Mouse (Mus musculus) ES-E14 (cell line): ENCODE measurements around the gene Tph2. TPM values are rescaled to one million over a fixed set of nuclear protein-coding genes. Genes with fewer than 3 reads are reported as not detected.

Experiments
- DNase-seq: peaks from one replicate; pipeline ENCODE4 v3.0.0-alpha.2; 2013; ENCODE audit warnings: low read depth, low spot score
- H3K27ac ChIP-seq: 2 replicates; pipeline ENCODE4 v1.5.1; 2012; ENCODE audit warnings: low read depth, mild to moderate bottlenecking, low read length, moderate library complexity, mixed read lengths; ENCODE audit not compliant: poor library complexity, insufficient read depth, severe bottlenecking
- H3K36me3 ChIP-seq: 2 replicates; pipeline ENCODE4 v1.6.1; 2012; ENCODE audit warnings: mild to moderate bottlenecking, low read length, moderate library complexity, mixed read lengths; ENCODE audit not compliant: control insufficient read depth, poor library complexity, insufficient read depth, severe bottlenecking
- H3K4me1 ChIP-seq, 2 experiments: fragments of 150-350 bp in 1 of 2; sonication (generic) in 1 of 2; 2 replicates each; pipeline ENCODE4 v1.6.1; 2012; ENCODE audit warnings: low read length in 2 of 2, mild to moderate bottlenecking in 1 of 2, mixed read lengths in 1 of 2; ENCODE audit not compliant: control insufficient read depth in 2 of 2, insufficient read depth in 2 of 2, poor library complexity in 1 of 2
- H3K4me3 ChIP-seq, 2 experiments: fragments of 150-350 bp in 1 of 2; sonication (generic) in 1 of 2; 2 replicates each; pipeline ENCODE4 v1.5.1; 2012; ENCODE audit warnings: low read length in 2 of 2, low read depth in 1 of 2, mild to moderate bottlenecking in 1 of 2, mixed read lengths in 1 of 2; ENCODE audit not compliant: insufficient read depth in 1 of 2, poor library complexity in 1 of 2, severe bottlenecking in 1 of 2
- H3K9ac ChIP-seq: 2 replicates; pipeline ENCODE4 v1.6.1; 2012; ENCODE audit warnings: low read depth, mild to moderate bottlenecking, low read length, mixed read lengths; ENCODE audit not compliant: poor library complexity, insufficient read depth, severe bottlenecking
- H3K9me3 ChIP-seq: fragments of 150-350 bp; sonication (generic); 2 replicates; pipeline ENCODE4 v1.6.1; 2012; ENCODE audit warnings: low read depth, mild to moderate bottlenecking, low read length; ENCODE audit not compliant: control insufficient read depth, insufficient read depth
- CHD2 ChIP-seq: IDR thresholded peaks from 2 replicates; pipeline ENCODE4 v1.6.1; 2014; ENCODE audit warnings: mild to moderate bottlenecking, low read depth, low read length, inconsistent platforms
- HCFC1 ChIP-seq: IDR thresholded peaks from 2 replicates; pipeline ENCODE4 v1.6.1; 2012; ENCODE audit warnings: low read length, inconsistent platforms, borderline replicate concordance; ENCODE audit not compliant: insufficient read depth
- MAFK ChIP-seq: IDR thresholded peaks from 2 replicates; pipeline ENCODE4 v1.6.1; 2014; ENCODE audit warnings: mild to moderate bottlenecking, low read depth, low read length, inconsistent platforms; ENCODE audit not compliant: insufficient read depth
- ZC3H11A ChIP-seq: IDR thresholded peaks from 2 replicates; pipeline ENCODE4 v1.6.1; 2012; ENCODE audit warnings: low read depth, mild to moderate bottlenecking, inconsistent platforms, low read length, borderline replicate concordance
- ZNF384 ChIP-seq: IDR thresholded peaks from 2 replicates; pipeline ENCODE4 v1.6.1; 2012; ENCODE audit warnings: low read depth, low read length, inconsistent platforms
- in situ Hi-C, 2 experiments: fragments of 600-800 bp; cut with MboI; formaldehyde crosslinking; loops; one replicate each; pipeline ENCODE4 v1.15.1; 2025; ENCODE audit warnings: low sequenced_read_pairs in 2 of 2, inconsistent platforms in 1 of 2; ENCODE audit not compliant: unreplicated experiment in 2 of 2
- total RNA-seq: library from RNA; depleted of rRNA; stranded (reverse); fragments of 300-350 nt; gene quantifications from 2 replicates; pipeline ENCODE4 v1.2.3, GENCODE M21; 2012

The Tph2 gene
- total RNA-seq, 1 experiment = 0.18 TPM

GRCm38 (mm10) chr10:115127907-115128306 lies 56.9 kb downstream of the Tph2 start:
- no peaks in the 10 kb centered on the region for H3K36me3 ChIP-seq
- no peak overlapping the region for H3K27ac ChIP-seq
- H3K9ac ChIP-seq = no peak overlapping the region
- H3K9me3 ChIP-seq = no peaks in the 10 kb centered on the region
- TF ChIP-seq ZNF384 (no peak), HCFC1 (no peak), CHD2 (no peak), MAFK (no peak), ZC3H11A (no peak)
- DNase-seq = no peak
- no peaks in the 10 kb centered on the region for H3K4me1 ChIP-seq
- in situ Hi-C loops = no loop called here
- no peak overlapping the region for H3K4me3 ChIP-seq

GRCm38 (mm10) chr10:115125550-115125949 lies 59.3 kb downstream of the Tph2 start:
- Histone ChIP-seq H3K4me1 (no peaks in the 10 kb centered on the region), H3K9me3 (no peaks in the 10 kb centered on the region), H3K36me3 (no peaks in the 10 kb centered on the region), H3K4me3 (no peak overlapping the region), H3K27ac (no peak overlapping the region), H3K9ac (no peak overlapping the region)
- no peak for DNase-seq
- in situ Hi-C loops = no loop called here
- TF ChIP-seq HCFC1 (no peak), ZNF384 (no peak), MAFK (no peak), ZC3H11A (no peak), CHD2 (no peak)

DNA sequence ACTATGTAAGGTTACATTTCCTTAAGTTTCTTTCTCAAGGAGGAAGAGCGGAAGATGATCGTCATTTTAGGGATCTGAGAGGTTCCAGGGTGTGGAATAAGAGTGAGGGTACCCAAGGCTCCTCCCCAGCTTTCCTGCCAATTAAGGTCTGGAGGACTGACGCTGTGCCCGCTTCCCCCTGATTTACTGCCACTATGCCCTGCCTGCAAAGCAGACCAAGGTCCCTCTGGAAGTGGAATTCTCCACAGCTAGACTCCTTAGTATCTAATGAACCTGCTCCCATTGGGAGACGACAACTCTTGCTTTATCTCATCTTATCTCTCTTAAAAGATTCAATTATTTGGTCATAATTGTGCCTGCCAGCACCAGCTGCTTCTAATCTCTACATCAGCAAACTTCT lies 59.8 kb downstream of the Tph2 start:
- H3K4me3 ChIP-seq = no peak overlapping the region
- H3K27ac ChIP-seq = no peak overlapping the region
- H3K9me3 ChIP-seq = no peaks in the 10 kb centered on the region
- no peaks in the 10 kb centered on the region for H3K4me1 ChIP-seq
- in situ Hi-C loops = no loop called here
- no peak for DNase-seq
- no peaks in the 10 kb centered on the region for H3K36me3 ChIP-seq
- TF ChIP-seq HCFC1 (no peak), CHD2 (no peak), ZNF384 (no peak), MAFK (no peak), ZC3H11A (no peak)
- no peak overlapping the region for H3K9ac ChIP-seq

DNA sequence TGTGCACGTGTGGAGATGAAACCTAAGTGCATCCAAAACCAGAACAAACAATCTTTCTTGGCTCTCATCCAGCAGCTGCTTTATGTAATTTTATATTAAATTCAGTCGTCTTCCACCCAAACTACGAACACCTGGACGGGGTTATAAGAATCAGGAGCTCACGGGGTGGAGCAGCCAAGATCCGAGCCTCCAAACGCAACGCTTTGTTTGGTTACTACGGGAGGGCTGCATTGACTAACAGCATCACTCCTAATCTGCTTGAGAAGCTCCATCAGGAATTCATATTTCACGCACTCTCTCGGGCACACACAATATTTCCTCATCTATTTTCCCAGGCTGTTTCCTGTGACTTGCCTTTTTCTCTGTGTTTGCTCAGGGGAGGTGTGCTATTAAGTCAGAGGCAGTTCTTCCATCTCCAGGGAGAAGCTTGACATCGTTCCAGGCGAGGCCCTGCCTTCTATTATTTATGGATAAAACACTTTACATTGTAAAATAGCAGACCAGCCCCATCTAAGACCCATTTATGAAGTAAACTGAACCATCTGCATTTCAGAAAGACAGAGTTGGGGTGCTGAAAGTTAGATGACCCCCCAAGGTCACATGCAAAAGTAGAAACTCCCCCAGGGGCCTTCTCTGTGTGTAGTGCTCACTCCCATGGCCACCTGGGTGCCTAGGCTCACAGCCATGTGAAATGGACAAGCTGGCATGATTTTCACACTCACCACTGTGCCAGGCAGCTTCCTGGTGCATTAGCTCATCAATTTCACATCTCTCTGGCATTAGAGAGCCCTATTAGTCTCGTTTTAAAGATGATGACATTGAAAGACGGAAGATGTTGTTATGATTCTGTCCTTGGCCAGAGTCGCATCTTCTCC lies 76.9 kb downstream of the Tph2 start:
- H3K4me1 ChIP-seq = no peaks in the 10 kb centered on the region
- H3K9me3 ChIP-seq = no peaks in the 10 kb centered on the region
- no peaks in the 10 kb centered on the region for H3K36me3 ChIP-seq
- H3K27ac ChIP-seq = no peak overlapping the region
- no peak overlapping the region for H3K4me3 ChIP-seq
- H3K9ac ChIP-seq = no peak overlapping the region
- no peak for DNase-seq
- TF ChIP-seq ZC3H11A (no peak), HCFC1 (no peak), ZNF384 (no peak), MAFK (no peak), CHD2 (no peak)
- in situ Hi-C loops = no loop called here

DNA sequence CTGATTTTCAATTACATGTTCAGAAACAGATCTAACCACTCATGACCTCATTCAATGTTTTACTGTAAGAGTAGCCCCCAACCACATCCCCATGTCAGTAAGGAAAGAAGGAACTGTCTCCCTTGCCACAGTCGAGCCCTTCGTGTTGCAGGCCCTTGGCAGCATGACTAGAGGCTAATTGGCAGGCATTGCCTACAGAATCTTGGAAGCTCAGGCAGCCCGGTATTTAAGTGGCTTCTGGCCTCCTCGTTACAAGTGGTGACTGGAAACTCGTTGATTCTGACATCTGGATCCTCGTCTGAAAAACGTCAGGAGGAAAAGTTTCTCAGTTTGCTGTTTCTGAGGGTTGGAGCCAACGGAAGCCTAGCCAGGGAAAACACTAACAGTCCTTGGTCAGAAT lies 80.6 kb downstream of the Tph2 start:
- no peak for DNase-seq
- TF ChIP-seq ZC3H11A (no peak), CHD2 (no peak), MAFK (no peak), ZNF384 (no peak), HCFC1 (no peak)
- in situ Hi-C loops = no loop called here

More for the DNA sequence above, 80.6 kb downstream of the Tph2 start:
- H3K9ac ChIP-seq = no peak overlapping the region
- H3K36me3 ChIP-seq = no peaks in the 10 kb centered on the region
- H3K27ac ChIP-seq = no peak overlapping the region
- no peak overlapping the region for H3K4me3 ChIP-seq
- H3K9me3 ChIP-seq = no peaks in the 10 kb centered on the region
- no peaks in the 10 kb centered on the region for H3K4me1 ChIP-seq
